Mouse (Mus musculus) heart, postnatal 0 days (tissue): ENCODE results near the gene Trnau1ap.

ENCODE experiments used
- CTCF ChIP-seq: IDR thresholded peaks from 2 replicates; pipeline ENCODE4 v1.5.1; 2016; ENCODE audit warnings: antibody characterized with exemption, control low read depth, low read depth
- EP300 ChIP-seq: IDR thresholded peaks from 2 replicates; pipeline ENCODE4 v1.6.1; 2016; ENCODE audit warnings: antibody characterized with exemption, low read depth

GRCm38 (mm10) chr4:132349495-132350122 lies 20.3 kb upstream of the Trnau1ap start:
- TF ChIP-seq CTCF = 0 out of 2 replicates have a peak, but pooled peaks have one; percentile 8
- no peak for TF ChIP-seq EP300
